Mouse (Mus musculus) lung, embryonic 16.5 days (tissue): ENCODE measurements around the gene Olfr71. TPM values are rescaled to one million over a fixed set of nuclear protein-coding genes. Genes with fewer than 3 reads are reported as not detected.

Experiments used
- ATAC-seq: fragments of 200-750 bp; cut with Nextera tagmentation; 2 replicates; pipeline ENCODE4 v1.8.0; 2017; ENCODE audit warnings: low read depth, mild to moderate bottlenecking, moderate library complexity
- H3K27ac ChIP-seq: fragments of 300-500 bp; sonication (generic); 2 replicates; pipeline ENCODE4 v1.5.1; 2014; ENCODE audit warnings: mild to moderate bottlenecking, control low read depth, low read length
- H3K27me3 ChIP-seq: fragments of 300-500 bp; sonication (generic); 2 replicates; pipeline ENCODE4 v1.6.1; 2014; ENCODE audit warnings: low read depth, low read length, mixed read lengths; ENCODE audit not compliant: control insufficient read depth, insufficient read depth
- H3K36me3 ChIP-seq: fragments of 300-500 bp; sonication (generic); 2 replicates; pipeline ENCODE4 v1.6.1; 2014; ENCODE audit warnings: low read length; ENCODE audit not compliant: control insufficient read depth, insufficient read depth
- H3K4me1 ChIP-seq: fragments of 300-500 bp; sonication (generic); replicated peaks from 2 replicates; pipeline ENCODE4 v1.6.1; 2014; ENCODE audit warnings: low read length, mixed read lengths; ENCODE audit not compliant: control insufficient read depth, insufficient read depth
- H3K4me2 ChIP-seq: fragments of 300-500 bp; sonication (generic); 2 replicates; pipeline ENCODE4 v1.6.1; 2014; ENCODE audit warnings: low read depth, low read length, control low read depth
- H3K4me3 ChIP-seq: fragments of 300-500 bp; sonication (generic); 2 replicates; pipeline ENCODE4 v1.5.1; 2014; ENCODE audit warnings: mild to moderate bottlenecking, low read length, control low read depth
- H3K9ac ChIP-seq: fragments of 300-500 bp; sonication (generic); 2 replicates; pipeline ENCODE4 v1.6.1; 2014; ENCODE audit warnings: low read length, control low read depth
- H3K9me3 ChIP-seq: fragments of 300-500 bp; sonication (generic); 2 replicates; pipeline ENCODE4 v1.6.1; 2016; ENCODE audit warnings: low read length; ENCODE audit not compliant: control insufficient read depth
- WGBS: fragments of 180-500 bp; shearing (Covaris S2); extraction: QIAGEN DNeasy Blood & Tissue Kit; methylation state at CpG from one replicate; pipeline ENCODE4 v1.1.7; 2014; 5-methylcytosine and 5-hydroxymethylcytosine counted together
- polyA plus RNA-seq: library from polyadenylated mRNA; unstranded; fragments of >200 nt; fragmentation: Nextera tagmentation; extraction: Ambion mirVana; gene quantifications from 2 replicates; pipeline ENCODE4 v1.2.1, GENCODE M21; 2015

Olfr71 gene
- polyA plus RNA-seq, 1 experiment from 2014 or later: 0.16 TPM

- H3K4me3 ChIP-seq: no peak overlapping the region
- H3K4me1 ChIP-seq: peaks cover 4% of the 10 kb centered on the region; the same call in 1 of the 2 replicates
- no peak overlapping the region for H3K27ac ChIP-seq
- 71% methylated on average over 5 of the region's 5 CpGs for WGBS
- H3K27me3 ChIP-seq: no peaks in the 10 kb centered on the region
- no peak overlapping the region for H3K9ac ChIP-seq
- no peak for ATAC-seq
- H3K4me2 ChIP-seq: no peak overlapping the region
- no peaks in the 10 kb centered on the region for H3K36me3 ChIP-seq
- H3K9me3 ChIP-seq: no peaks in the 10 kb centered on the region
These were observed 35.1 kb downstream of the Olfr71 start for GRCm38 (mm10) chr4:43674974-43675373.

GRCm38 (mm10) chr4:43673703-43674102 is 36.4 kb downstream of the Olfr71 start:
- Histone ChIP-seq H3K27me3 (no peaks in the 10 kb centered on the region), H3K4me2 (no peak overlapping the region), H3K4me1 (peaks cover 9% of the 10 kb centered on the region; the same call in 1 of the 2 replicates), H3K4me3 (no peak overlapping the region), H3K9ac (no peak overlapping the region), H3K36me3 (no peaks in the 10 kb centered on the region), H3K9me3 (no peaks in the 10 kb centered on the region), H3K27ac (0 out of 2 replicates have a peak overlapping the region, but pooled peaks have one; percentile 29)
- 70% methylated on average over 8 of the region's 8 CpGs for WGBS
- ATAC-seq: no peak

GRCm38 (mm10) chr4:43672070-43672469 is 38.0 kb downstream of the Olfr71 start:
- Histone ChIP-seq H3K4me1 (peaks cover 12% of the 10 kb centered on the region; the same call in 1 of the 2 replicates), H3K36me3 (no peaks in the 10 kb centered on the region), H3K9ac (no peak overlapping the region), H3K27ac (no peak overlapping the region), H3K4me3 (no peak overlapping the region), H3K4me2 (no peak overlapping the region), H3K9me3 (no peaks in the 10 kb centered on the region), H3K27me3 (no peaks in the 10 kb centered on the region)
- WGBS: 8% methylated on average over 2 of the region's 2 CpGs
- ATAC-seq: peak; percentile 20; the same call in 1 of the 2 replicates

- Histone ChIP-seq H3K4me1 (peaks cover 12% of the 10 kb centered on the region; the same call in 1 of the 2 replicates), H3K27ac (peak overlapping the region; percentile 4), H3K4me3 (peak overlapping the region; percentile 80), H3K36me3 (no peaks in the 10 kb centered on the region), H3K27me3 (peaks cover 9% of the 10 kb centered on the region; the same call in 1 of the 2 replicates), H3K4me2 (peak overlapping the region; percentile 68), H3K9me3 (no peaks in the 10 kb centered on the region), H3K9ac (peak overlapping the region; percentile 91)
- 0% methylated on average over 25 of the region's 25 CpGs for WGBS
- ATAC-seq: peak; percentile 87
These were observed 40.6 kb downstream of the Olfr71 start for GRCm38 (mm10) chr4:43669428-43669794.

GRCm38 (mm10) chr4:43668782-43669427 is 41.1 kb downstream of the Olfr71 start, which contains the start of the genes Tmem8b and Fam221b:
Gene Tmem8b (plus strand): TSS chr4:43668971.
Gene Fam221b (minus strand): TSS chr4:43669145.
- Histone ChIP-seq H3K36me3 (no peaks in the 10 kb centered on the region), H3K4me2 (peak within 1 kb of the TSS; percentile 68), H3K27ac (peak within 1 kb of the TSS; percentile 14), H3K27me3 (peaks cover 9% of the 10 kb centered on the region; the same call in 1 of the 2 replicates), H3K9me3 (no peaks in the 10 kb centered on the region), H3K4me3 (peak within 1 kb of the TSS; percentile 80), H3K4me1 (peaks cover 12% of the 10 kb centered on the region; the same call in 1 of the 2 replicates), H3K9ac (peak within 1 kb of the TSS; percentile 91)
- 1% methylated on average over 28 of the region's 41 CpGs for WGBS
- peak; percentile 96 for ATAC-seq

- H3K4me2 ChIP-seq: no peak overlapping the region
- H3K27me3 ChIP-seq: peaks cover 16% of the 10 kb centered on the region
- H3K4me1 ChIP-seq: peaks cover 10% of the 10 kb centered on the region; the same call in 1 of the 2 replicates
- no peaks in the 10 kb centered on the region for H3K36me3 ChIP-seq
- no peak overlapping the region for H3K27ac ChIP-seq
- H3K4me3 ChIP-seq: no peak overlapping the region
- WGBS: 19% methylated on average over 4 of the region's 4 CpGs
- no peak overlapping the region for H3K9ac ChIP-seq
- H3K9me3 ChIP-seq: no peaks in the 10 kb centered on the region
- no peak for ATAC-seq
These were observed 43.6 kb downstream of the Olfr71 start for GRCm38 (mm10) chr4:43666412-43666811.

- Histone ChIP-seq H3K27ac (no peak overlapping the region), H3K9me3 (no peaks in the 10 kb centered on the region), H3K4me1 (peaks cover 6% of the 10 kb centered on the region), H3K9ac (no peak overlapping the region), H3K4me3 (peak overlapping the region; percentile 78), H3K36me3 (no peaks in the 10 kb centered on the region), H3K4me2 (peak overlapping the region; percentile 49), H3K27me3 (peaks cover 2% of the 10 kb centered on the region; the same call in 1 of the 2 replicates)
- WGBS: 50% methylated on average over 4 of the region's 4 CpGs
- ATAC-seq: no peak
These were observed 52.9 kb downstream of the Olfr71 start for GRCm38 (mm10) chr4:43657146-43657545.

GRCm38 (mm10) chr4:43656339-43657109 is 53.5 kb downstream of the Olfr71 start, which contains the start of gene Hint2:
Gene Hint2 (minus strand): TSS chr4:43656466.
- Histone ChIP-seq H3K36me3 (peaks cover 2% of the 10 kb centered on the region; the same call in 1 of the 2 replicates), H3K27ac (peak within 1 kb of the TSS; percentile 90), H3K27me3 (no peaks in the 10 kb centered on the region), H3K4me1 (peaks cover 6% of the 10 kb centered on the region), H3K9me3 (no peaks in the 10 kb centered on the region), H3K9ac (peak within 1 kb of the TSS; percentile 89), H3K4me3 (peak within 1 kb of the TSS; percentile 78), H3K4me2 (peak within 1 kb of the TSS; percentile 71)
- 1% methylated on average over 33 of the region's 34 CpGs for WGBS
- ATAC-seq: peak; percentile 95
